Mouse (Mus musculus): ENCODE results near the gene Arhgef10l. TPM values are rescaled to one million over a fixed set of nuclear protein-coding genes. Genes with fewer than 3 reads are reported as not detected.

The Arhgef10l gene
- polyA plus RNA-seq, 1 experiment from 2014 or later: 9.7 TPM

DNA sequence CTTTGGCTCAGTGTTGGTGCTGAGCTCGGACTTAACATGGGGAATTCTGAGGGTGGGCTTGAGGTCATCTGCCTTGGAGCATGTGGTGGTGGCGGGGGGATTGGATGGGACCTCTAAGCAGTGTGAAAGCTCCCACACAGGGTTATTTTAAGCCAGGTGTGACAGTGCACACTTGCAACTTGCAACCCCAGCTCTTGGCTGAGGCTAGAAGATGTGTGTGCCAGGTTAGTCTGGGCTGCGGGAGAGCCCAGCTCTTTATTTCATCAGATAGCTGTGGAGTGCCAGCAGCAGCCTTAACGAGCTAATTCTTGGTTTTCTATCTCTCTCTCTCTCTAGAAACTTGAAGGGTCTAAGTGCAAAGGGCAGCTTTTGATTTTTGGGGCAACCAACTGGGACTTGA, 41.8 kb upstream of the Arhgef10l start:
- peaks cover 37% of the 10 kb centered on the region for H3K36me3 ChIP-seq (ENCODE audit: control insufficient read depth, insufficient read depth, low read length)
- H3K4me2 ChIP-seq: no peak overlapping the region
- no peaks in the 10 kb centered on the region for H3K9me3 ChIP-seq (replicated peaks; ENCODE audit: control insufficient read depth, low read length)
- ATAC-seq (replicated peaks; ENCODE audit: insufficient number of reproducible peaks, low FRiP score, low TSS enrichment): no peak
- H3K4me3 ChIP-seq (ENCODE audit: low read depth, low read length): no peak overlapping the region
- no peaks in the 10 kb centered on the region for H3K27me3 ChIP-seq (ENCODE audit: control insufficient read depth, insufficient read depth, low read length)
- H3K9ac ChIP-seq (ENCODE audit: low read depth, low read length): peak overlapping the region; percentile 12; the same call in 1 of the 2 replicates
- H3K4me1 ChIP-seq (ENCODE audit: control insufficient read depth, insufficient read depth, low read length): peaks cover 29% of the 10 kb centered on the region
- WGBS (ENCODE audit: insufficient replicate concordance): 78% methylated on average over 4 of the region's 4 CpGs
- no peak overlapping the region for H3K27ac ChIP-seq (ENCODE audit: low read depth, low read length)

GRCm38 (mm10) chr4:140704166-140704565, 38.4 kb upstream of the Arhgef10l start:
- H3K27me3 ChIP-seq (ENCODE audit: control insufficient read depth, insufficient read depth, low read length): peaks cover 7% of the 10 kb centered on the region
- peaks cover 40% of the 10 kb centered on the region for H3K4me1 ChIP-seq (ENCODE audit: control insufficient read depth, insufficient read depth, low read length)
- H3K9me3 ChIP-seq (replicated peaks; ENCODE audit: control insufficient read depth, low read length): no peaks in the 10 kb centered on the region
- no peak for ATAC-seq (replicated peaks; ENCODE audit: insufficient number of reproducible peaks, low FRiP score, low TSS enrichment)
- peak overlapping the region; percentile 96 for H3K4me3 ChIP-seq (ENCODE audit: low read depth, low read length)
- 43% methylated on average over 4 of the region's 4 CpGs for WGBS (ENCODE audit: insufficient replicate concordance)
- peak overlapping the region; percentile 96 for H3K9ac ChIP-seq (ENCODE audit: low read depth, low read length)
- 0 out of 2 replicates have a peak overlapping the region, but pooled peaks have one; percentile 22 for H3K27ac ChIP-seq (ENCODE audit: low read depth, low read length)
- peaks cover 17% of the 10 kb centered on the region for H3K36me3 ChIP-seq (ENCODE audit: control insufficient read depth, insufficient read depth, low read length)
- peak overlapping the region; percentile 75 for H3K4me2 ChIP-seq

GRCm38 (mm10) chr4:140703636-140704035, 37.8 kb upstream of the Arhgef10l start:
- H3K9ac ChIP-seq (ENCODE audit: low read depth, low read length): peak overlapping the region; percentile 96
- 32% methylated on average over 8 of the region's 8 CpGs for whole genome bisulfite sequencing (ENCODE audit: insufficient replicate concordance)
- H3K4me3 ChIP-seq (ENCODE audit: low read depth, low read length): peak overlapping the region; percentile 96
- ATAC-seq (replicated peaks; ENCODE audit: insufficient number of reproducible peaks, low FRiP score, low TSS enrichment): no peak
- H3K27ac ChIP-seq (ENCODE audit: low read depth, low read length): no peak overlapping the region; the same call in 1 of the 2 replicates
- H3K9me3 ChIP-seq (replicated peaks; ENCODE audit: control insufficient read depth, low read length): no peaks in the 10 kb centered on the region
- peaks cover 12% of the 10 kb centered on the region; the same call in 1 of the 2 replicates for H3K36me3 ChIP-seq (ENCODE audit: control insufficient read depth, insufficient read depth, low read length)
- peaks cover 40% of the 10 kb centered on the region for H3K4me1 ChIP-seq (ENCODE audit: control insufficient read depth, insufficient read depth, low read length)
- H3K27me3 ChIP-seq (ENCODE audit: control insufficient read depth, insufficient read depth, low read length): peaks cover 12% of the 10 kb centered on the region
- peak overlapping the region; percentile 75 for H3K4me2 ChIP-seq

DNA sequence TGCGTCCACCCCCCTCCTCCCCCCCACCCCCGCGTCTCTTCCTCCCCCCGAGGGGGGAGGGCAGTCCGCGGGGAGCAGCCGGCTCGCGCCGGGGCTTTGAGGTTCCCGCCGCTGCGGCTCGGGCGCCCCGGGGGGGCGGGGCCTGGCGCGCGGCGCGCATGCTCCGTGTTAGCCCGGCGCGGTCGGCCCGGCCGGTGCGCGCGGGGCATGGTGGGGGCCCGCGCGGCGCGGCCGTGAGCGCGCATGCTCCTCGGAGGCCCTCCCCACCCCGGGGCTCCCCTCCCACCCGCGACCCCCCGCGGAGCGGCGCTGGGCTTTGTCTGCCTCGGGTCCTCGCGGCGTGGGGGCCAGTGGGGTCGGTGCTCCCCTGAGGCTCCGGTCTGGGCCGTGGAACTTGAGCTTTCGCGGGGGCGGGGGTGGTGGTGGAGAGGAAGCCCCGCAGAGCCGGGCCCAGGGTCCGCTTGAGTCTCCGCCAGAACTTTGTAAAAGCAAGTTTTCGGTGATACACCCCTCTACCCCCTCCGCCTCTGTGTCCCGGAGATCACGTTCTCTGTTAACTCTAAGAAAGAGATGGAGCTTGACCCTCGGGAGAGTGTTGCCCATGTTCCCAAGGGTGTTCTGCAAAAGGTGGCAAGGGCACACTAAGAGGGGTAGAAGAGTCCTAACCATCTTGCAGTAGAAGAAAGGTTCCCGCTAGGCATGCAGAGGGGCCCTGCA, 37.0 kb upstream of the Arhgef10l start:
- peak overlapping the region; percentile 75 for H3K4me2 ChIP-seq
- H3K27me3 ChIP-seq (ENCODE audit: control insufficient read depth, insufficient read depth, low read length): peaks cover 15% of the 10 kb centered on the region
- H3K36me3 ChIP-seq (ENCODE audit: control insufficient read depth, insufficient read depth, low read length): 0 out of 2 replicates have a peak, but pooled peaks cover 6% of the 10 kb centered on the region
- H3K9ac ChIP-seq (ENCODE audit: low read depth, low read length): peak overlapping the region; percentile 96
- WGBS (ENCODE audit: insufficient replicate concordance): 2% methylated on average over 28 of the region's 68 CpGs
- H3K9me3 ChIP-seq (replicated peaks; ENCODE audit: control insufficient read depth, low read length): no peaks in the 10 kb centered on the region
- peaks cover 36% of the 10 kb centered on the region for H3K4me1 ChIP-seq (ENCODE audit: control insufficient read depth, insufficient read depth, low read length)
- H3K4me3 ChIP-seq (ENCODE audit: low read depth, low read length): peak overlapping the region; percentile 96
- peak; percentile 85 for ATAC-seq (replicated peaks; ENCODE audit: insufficient number of reproducible peaks, low FRiP score, low TSS enrichment)
- H3K27ac ChIP-seq (ENCODE audit: low read depth, low read length): peak overlapping the region; percentile 98

GRCm38 (mm10) chr4:140701716-140702561, 36.1 kb upstream of the Arhgef10l start:
- Histone ChIP-seq H3K4me3 (ENCODE audit: low read depth, low read length) (peak overlapping the region; percentile 96), H3K4me2 (peak overlapping the region; percentile 75), H3K27ac (ENCODE audit: low read depth, low read length) (peak overlapping the region; percentile 98), H3K36me3 (ENCODE audit: control insufficient read depth, insufficient read depth, low read length) (0 out of 2 replicates have a peak, but pooled peaks cover 4% of the 10 kb centered on the region), H3K9ac (ENCODE audit: low read depth, low read length) (peak overlapping the region; percentile 96), H3K9me3 (replicated peaks; ENCODE audit: control insufficient read depth, low read length) (no peaks in the 10 kb centered on the region), H3K4me1 (ENCODE audit: control insufficient read depth, insufficient read depth, low read length) (peaks cover 31% of the 10 kb centered on the region), H3K27me3 (ENCODE audit: control insufficient read depth, insufficient read depth, low read length) (peaks cover 15% of the 10 kb centered on the region)
- no peak; the same call in 1 of the 2 replicates for ATAC-seq (replicated peaks; ENCODE audit: insufficient number of reproducible peaks, low FRiP score, low TSS enrichment)
- WGBS (ENCODE audit: insufficient replicate concordance): under 1% methylated on average over 61 of the region's 107 CpGs

DNA sequence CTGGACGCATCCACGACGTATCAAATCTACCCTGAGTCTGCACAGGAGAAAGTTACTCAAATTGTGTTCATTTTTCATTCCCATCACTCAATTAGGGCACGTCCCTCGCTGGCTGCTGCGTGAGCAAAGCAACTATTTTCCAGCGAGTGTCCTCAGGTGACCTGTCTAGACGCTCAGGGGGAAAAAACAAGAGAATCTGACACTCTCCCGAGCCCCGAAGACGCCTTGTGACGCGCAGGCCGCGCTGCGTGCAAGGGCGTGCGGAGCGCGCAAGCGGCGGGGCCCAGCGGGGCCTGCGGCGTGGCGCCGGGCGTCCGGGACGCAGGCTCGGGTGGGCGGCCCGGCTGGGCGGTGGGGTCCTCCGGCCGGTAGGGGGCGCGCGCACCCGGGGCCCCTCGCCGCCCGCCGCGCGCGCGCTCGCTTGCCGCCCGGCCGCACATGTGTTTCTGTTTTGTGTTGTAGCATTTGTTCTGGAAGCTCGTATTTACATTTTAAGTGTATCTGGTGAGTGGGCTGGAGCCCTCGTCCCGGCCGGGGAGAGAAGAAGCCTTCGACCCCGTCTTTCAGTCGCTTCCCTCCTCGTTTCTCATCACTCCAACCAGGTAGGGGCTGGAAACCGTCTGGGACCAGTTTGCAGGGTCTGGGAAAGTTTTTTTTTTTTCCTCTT, 35.4 kb upstream of the Arhgef10l start:
- WGBS (ENCODE audit: insufficient replicate concordance): under 1% methylated on average over 61 of the region's 61 CpGs
- Histone ChIP-seq H3K9me3 (replicated peaks; ENCODE audit: control insufficient read depth, low read length) (no peaks in the 10 kb centered on the region), H3K4me2 (peak overlapping the region; percentile 75), H3K9ac (ENCODE audit: low read depth, low read length) (peak overlapping the region; percentile 96), H3K27ac (ENCODE audit: low read depth, low read length) (peak overlapping the region; percentile 98), H3K36me3 (ENCODE audit: control insufficient read depth, insufficient read depth, low read length) (0 out of 2 replicates have a peak, but pooled peaks cover 1% of the 10 kb centered on the region), H3K4me1 (ENCODE audit: control insufficient read depth, insufficient read depth, low read length) (peaks cover 31% of the 10 kb centered on the region), H3K27me3 (ENCODE audit: control insufficient read depth, insufficient read depth, low read length) (peaks cover 15% of the 10 kb centered on the region), H3K4me3 (ENCODE audit: low read depth, low read length) (peak overlapping the region; percentile 96)
- ATAC-seq (replicated peaks; ENCODE audit: insufficient number of reproducible peaks, low FRiP score, low TSS enrichment): peak; percentile 62; the same call in 1 of the 2 replicates

DNA sequence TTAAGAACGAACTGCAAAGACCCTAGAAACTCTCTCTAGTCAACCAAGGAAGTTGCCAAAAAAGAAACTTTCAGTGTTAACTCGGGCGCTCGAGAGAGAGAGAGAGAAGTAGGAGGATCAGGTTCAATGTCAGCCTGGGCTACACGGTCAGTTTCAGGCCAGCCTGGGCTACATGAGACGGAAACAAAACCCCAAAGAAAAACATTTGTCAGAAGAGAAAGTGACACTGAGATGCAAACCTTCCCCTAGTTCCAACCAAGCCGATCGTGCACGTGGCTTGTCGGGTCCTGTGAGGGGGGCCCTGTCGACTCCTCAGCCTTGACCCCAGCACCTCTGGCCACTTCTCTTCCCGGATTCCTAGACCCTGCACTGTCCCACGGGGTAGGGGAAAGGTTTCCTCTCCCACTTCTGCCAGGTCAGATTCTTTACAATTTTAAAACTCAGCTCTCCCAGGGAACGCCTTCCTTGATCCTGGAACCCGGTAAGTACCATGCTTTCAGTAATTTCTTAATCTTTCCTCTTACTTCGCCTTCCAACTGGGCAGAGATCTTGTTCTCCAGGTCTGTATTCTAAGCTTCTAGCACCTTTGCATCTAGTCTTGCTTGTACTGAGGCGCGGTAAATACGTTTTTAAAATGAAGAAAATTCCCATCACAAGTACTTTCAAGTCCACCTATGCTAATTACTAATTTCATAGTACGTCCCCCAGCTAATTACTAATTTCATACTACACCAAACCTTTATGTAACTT, 34.6 kb upstream of the Arhgef10l start, which contains the start of gene Rcc2:
Rcc2 (plus strand) TSS at position 273 of the 750 bp plus-strand sequence.
- Histone ChIP-seq H3K9ac (ENCODE audit: low read depth, low read length) (peak within 1 kb of the TSS; percentile 96), H3K4me1 (ENCODE audit: control insufficient read depth, insufficient read depth, low read length) (peaks cover 27% of the 10 kb centered on the region), H3K27ac (ENCODE audit: low read depth, low read length) (peak within 1 kb of the TSS; percentile 98), H3K9me3 (replicated peaks; ENCODE audit: control insufficient read depth, low read length) (no peaks in the 10 kb centered on the region), H3K27me3 (ENCODE audit: control insufficient read depth, insufficient read depth, low read length) (peaks cover 15% of the 10 kb centered on the region), H3K36me3 (ENCODE audit: control insufficient read depth, insufficient read depth, low read length) (no peaks in the 10 kb centered on the region), H3K4me2 (peak within 1 kb of the TSS; percentile 75), H3K4me3 (ENCODE audit: low read depth, low read length) (peak within 1 kb of the TSS; percentile 96)
- no peak for ATAC-seq (replicated peaks; ENCODE audit: insufficient number of reproducible peaks, low FRiP score, low TSS enrichment)
- 6% methylated on average over 20 of the region's 20 CpGs for WGBS (ENCODE audit: insufficient replicate concordance)
